Mouse (Mus musculus) G1E (cell line): ENCODE measurements around the gene Hunk. TPM values are rescaled to one million over a fixed set of nuclear protein-coding genes. Genes with fewer than 3 reads are reported as not detected.

Source experiments
- ATAC-seq: 2 replicates; pipeline ENCODE4 v1.8.0; 2016; ENCODE audit warnings: mild to moderate bottlenecking; ENCODE audit not compliant: insufficient number of reproducible peaks, poor library complexity, low FRiP score, severe bottlenecking; ENCODE audit errors: extremely low read depth
- DNase-seq: peaks from one replicate; pipeline ENCODE4 v3.0.0; 2012; ENCODE audit warnings: low spot score
- H3K27me3 ChIP-seq: 2 replicates; pipeline ENCODE4 v1.6.1; 2012; ENCODE audit warnings: mild to moderate bottlenecking, low read length, inconsistent platforms; ENCODE audit not compliant: insufficient read depth
- H3K36me3 ChIP-seq: replicated peaks from 2 replicates; pipeline ENCODE3; 2012; ENCODE audit warnings: mild to moderate bottlenecking, inconsistent platforms
- H3K4me1 ChIP-seq: 2 replicates; pipeline ENCODE4 v1.6.1; 2012; ENCODE audit warnings: low read depth, low read length, inconsistent platforms, mixed read lengths; ENCODE audit not compliant: insufficient read depth
- H3K4me3 ChIP-seq: 2 replicates; pipeline ENCODE4 v1.5.1; 2012; ENCODE audit warnings: low read depth, mild to moderate bottlenecking, inconsistent platforms, low read length, moderate library complexity, mixed read lengths
- H3K9me3 ChIP-seq: replicated peaks from 2 replicates; pipeline ENCODE4 v1.6.1; 2012; ENCODE audit warnings: inconsistent platforms
- CTCF ChIP-seq: IDR thresholded peaks from 2 replicates; pipeline ENCODE4 v1.5.1; 2012; ENCODE audit warnings: low read depth, low read length, inconsistent platforms, mixed read lengths
- GATA1 ChIP-seq: IDR thresholded peaks from 2 replicates; pipeline ENCODE4 v1.6.1; 2012; ENCODE audit warnings: borderline replicate concordance, low read length, inconsistent platforms, mixed read lengths
- GATA2 ChIP-seq: IDR thresholded peaks from 2 replicates; pipeline ENCODE4 v1.6.1; 2012; ENCODE audit warnings: low read depth, low read length, inconsistent platforms, borderline replicate concordance
- POLR2AphosphoS5 ChIP-seq: IDR thresholded peaks from 2 replicates; pipeline ENCODE4 v1.6.1; 2012; ENCODE audit warnings: low read depth, low read length, inconsistent platforms; ENCODE audit not compliant: insufficient replicate concordance
- TAL1 ChIP-seq: conservative IDR thresholded peaks from 2 replicates; pipeline ENCODE4 v1.6.1; 2012; ENCODE audit warnings: low read depth, low read length, inconsistent platforms, mixed read lengths
- polyA plus RNA-seq: library from polyadenylated mRNA; stranded (reverse); fragments of >175 nt; gene quantifications from 2 replicates; pipeline ENCODE4 v1.2.3, GENCODE M21; 2012
- total RNA-seq, 2 experiments: library from RNA; stranded (forward) in 1 of 2; stranded (reverse) in 1 of 2; fragments of 200-1000 nt in 1 of 2; fragments of >200 nt in 1 of 2; fragmentation: Nextera tagmentation in 1 of 2; gene quantifications; 2 replicates each; pipeline ENCODE4 v1.2.3; 2014 to 2017

Gene Hunk
- total and polyA plus RNA-seq, 3 experiments, result 0.11 TPM; not detected in 2

- DNase-seq, result no peak
- Histone ChIP-seq H3K36me3 (no peaks in the 10 kb centered on the region), H3K27me3 (no peaks in the 10 kb centered on the region), H3K4me3 (no peak overlapping the region), H3K4me1 (no peaks in the 10 kb centered on the region), H3K9me3 (peaks cover 37% of the 10 kb centered on the region)
- no peak for ATAC-seq
- TF ChIP-seq GATA1 (no peak), GATA2 (no peak), CTCF (no peak), TAL1 (no peak), POLR2AphosphoS5 (no peak)
These were observed 54.8 kb downstream of the Hunk start for GRCm38 (mm10) chr16:90440654-90441053.

DNA sequence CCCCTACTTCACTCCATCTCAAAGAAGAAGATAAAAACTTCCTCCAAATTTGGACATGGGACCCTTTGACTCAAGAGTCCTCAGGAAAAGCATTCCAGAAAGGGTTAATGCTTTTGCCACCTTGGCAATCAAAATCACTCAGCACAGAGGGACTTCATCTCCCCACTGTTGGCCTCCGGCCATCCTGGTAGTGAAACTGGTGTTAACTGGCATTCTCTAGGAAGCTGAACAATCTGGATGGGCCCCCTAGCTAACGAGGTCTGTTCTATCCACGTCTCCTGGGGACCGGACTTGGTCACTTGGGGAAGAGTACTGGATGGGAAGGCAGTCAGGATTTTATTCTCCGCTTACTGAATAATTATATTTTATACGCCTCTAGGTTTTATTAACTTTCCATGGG lies 57.2 kb downstream of the Hunk start:
- Histone ChIP-seq H3K9me3 (peaks cover 29% of the 10 kb centered on the region), H3K4me1 (no peaks in the 10 kb centered on the region), H3K36me3 (no peaks in the 10 kb centered on the region), H3K27me3 (no peaks in the 10 kb centered on the region), H3K4me3 (no peak overlapping the region)
- DNase-seq (no peak), ATAC-seq (no peak)
- TF ChIP-seq CTCF (no peak), GATA1 (no peak)

GRCm38 (mm10) chr16:90453197-90453596 lies 67.4 kb downstream of the Hunk start:
- no peaks in the 10 kb centered on the region for H3K4me1 ChIP-seq
- no peak for ATAC-seq
- TF ChIP-seq GATA1, result no peak
- TF ChIP-seq CTCF, result no peak
- no peak for TF ChIP-seq GATA2
- no peak for TF ChIP-seq TAL1
- TF ChIP-seq POLR2AphosphoS5, result no peak
- no peaks in the 10 kb centered on the region for H3K27me3 ChIP-seq
- no peak overlapping the region for H3K4me3 ChIP-seq
- no peak for DNase-seq
- no peaks in the 10 kb centered on the region for H3K36me3 ChIP-seq
- H3K9me3 ChIP-seq, result peaks cover 29% of the 10 kb centered on the region

GRCm38 (mm10) chr16:90456495-90457125 lies 70.8 kb downstream of the Hunk start:
- peaks cover 32% of the 10 kb centered on the region for H3K9me3 ChIP-seq
- H3K4me3 ChIP-seq, result no peak overlapping the region
- ATAC-seq (no peak), DNase-seq (no peak)
- TF ChIP-seq GATA1 (no peak), POLR2AphosphoS5 (no peak), GATA2 (no peak), TAL1 (no peak), CTCF (no peak)
- no peaks in the 10 kb centered on the region for H3K4me1 ChIP-seq
- H3K36me3 ChIP-seq, result no peaks in the 10 kb centered on the region
- H3K27me3 ChIP-seq, result no peaks in the 10 kb centered on the region

- no peak overlapping the region for H3K4me3 ChIP-seq
- no peaks in the 10 kb centered on the region for H3K4me1 ChIP-seq
- ATAC-seq (no peak), DNase-seq (no peak)
- H3K9me3 ChIP-seq, result peaks cover 34% of the 10 kb centered on the region
- TF ChIP-seq TAL1 (no peak), GATA1 (no peak), POLR2AphosphoS5 (no peak), GATA2 (no peak), CTCF (no peak)
- H3K27me3 ChIP-seq, result no peaks in the 10 kb centered on the region
- H3K36me3 ChIP-seq, result no peaks in the 10 kb centered on the region
These were observed 73.2 kb downstream of the Hunk start for GRCm38 (mm10) chr16:90458899-90459610.

- ATAC-seq, result no peak
- TF ChIP-seq POLR2AphosphoS5, result no peak
- TF ChIP-seq GATA1, result no peak
- no peak for TF ChIP-seq TAL1
- no peak for TF ChIP-seq CTCF
- TF ChIP-seq GATA2, result no peak
These were observed 75.6 kb downstream of the Hunk start for GRCm38 (mm10) chr16:90461304-90461905.

More at GRCm38 (mm10) chr16:90461304-90461905, 75.6 kb downstream of the Hunk start:
- Histone ChIP-seq H3K27me3 (no peaks in the 10 kb centered on the region), H3K36me3 (no peaks in the 10 kb centered on the region), H3K4me1 (no peaks in the 10 kb centered on the region), H3K9me3 (peaks cover 27% of the 10 kb centered on the region), H3K4me3 (no peak overlapping the region)
- DNase-seq, result no peak
